Mouse (Mus musculus) heart, embryonic 11.5 days (tissue): ENCODE results near the gene Cecr2. TPM values are rescaled to one million over a fixed set of nuclear protein-coding genes. Genes with fewer than 3 reads are reported as not detected.

Experiments
- ATAC-seq: fragments of 200-750 bp; cut with Nextera tagmentation; replicated peaks from 2 replicates; pipeline ENCODE4 v1.8.0; 2017; ENCODE audit warnings: moderate library complexity; ENCODE audit not compliant: insufficient number of reproducible peaks, low FRiP score, low TSS enrichment
- H3K27ac ChIP-seq: fragments of 300-500 bp; sonication (generic); 2 replicates; pipeline ENCODE4 v1.5.1; 2014; ENCODE audit warnings: mild to moderate bottlenecking, low read depth, low read length
- H3K27me3 ChIP-seq: fragments of 300-500 bp; sonication (generic); 2 replicates; pipeline ENCODE4 v1.6.1; 2014; ENCODE audit warnings: mild to moderate bottlenecking, low read length, mixed read lengths; ENCODE audit not compliant: control insufficient read depth, insufficient read depth
- H3K36me3 ChIP-seq: fragments of 300-500 bp; sonication (generic); 2 replicates; pipeline ENCODE4 v1.6.1; 2014; ENCODE audit warnings: mild to moderate bottlenecking, low read length, moderate library complexity, mixed read lengths; ENCODE audit not compliant: control insufficient read depth, insufficient read depth
- H3K4me1 ChIP-seq: fragments of 300-500 bp; sonication (generic); 2 replicates; pipeline ENCODE4 v1.6.1; 2014; ENCODE audit warnings: low read length; ENCODE audit not compliant: control insufficient read depth, insufficient read depth
- H3K4me2 ChIP-seq: fragments of 300-500 bp; sonication (generic); 2 replicates; pipeline ENCODE4 v1.6.1; 2014; ENCODE audit warnings: mild to moderate bottlenecking, moderate library complexity
- H3K4me3 ChIP-seq: fragments of 300-500 bp; sonication (generic); 2 replicates; pipeline ENCODE4 v1.5.1; 2014; ENCODE audit warnings: low read depth, low read length
- H3K9ac ChIP-seq: fragments of 300-500 bp; sonication (generic); 2 replicates; pipeline ENCODE4 v1.6.1; 2014; ENCODE audit warnings: mild to moderate bottlenecking, low read depth, low read length, moderate library complexity
- H3K9me3 ChIP-seq: fragments of 300-500 bp; sonication (generic); replicated peaks from 2 replicates; pipeline ENCODE4 v1.6.1; 2016; ENCODE audit warnings: low read length; ENCODE audit not compliant: control insufficient read depth
- WGBS: fragments of 180-500 bp; shearing (Covaris S2); extraction: QIAGEN DNeasy Blood & Tissue Kit; methylation state at CpG from one replicate; pipeline ENCODE4 v1.1.7; 2014; ENCODE audit not compliant: insufficient replicate concordance; 5-methylcytosine and 5-hydroxymethylcytosine counted together
- polyA plus RNA-seq: library from polyadenylated mRNA; unstranded; fragments of >200 nt; fragmentation: Nextera tagmentation; extraction: Ambion mirVana; gene quantifications from 2 replicates; pipeline ENCODE4 v1.2.1, GENCODE M21; 2014

Gene Cecr2
- polyA plus RNA-seq, 1 experiment from 2014 or later = 4.2 TPM

GRCm38 (mm10) chr6:120725986-120726385, 59.8 kb downstream of the Cecr2 start:
- Histone ChIP-seq H3K4me2 (no peak overlapping the region), H3K9me3 (no peaks in the 10 kb centered on the region), H3K4me1 (no peaks in the 10 kb centered on the region), H3K9ac (no peak overlapping the region), H3K27me3 (no peaks in the 10 kb centered on the region), H3K36me3 (no peaks in the 10 kb centered on the region), H3K27ac (no peak overlapping the region), H3K4me3 (no peak overlapping the region)
- ATAC-seq = no peak
- WGBS = 54% methylated on average over 2 of the region's 2 CpGs

- WGBS = 90% methylated on average over 3 of the region's 3 CpGs
- Histone ChIP-seq H3K4me1 (no peaks in the 10 kb centered on the region), H3K27me3 (no peaks in the 10 kb centered on the region), H3K4me2 (no peak overlapping the region), H3K9me3 (no peaks in the 10 kb centered on the region), H3K9ac (no peak overlapping the region), H3K27ac (no peak overlapping the region), H3K36me3 (no peaks in the 10 kb centered on the region), H3K4me3 (no peak overlapping the region)
- ATAC-seq = no peak
Observed at GRCm38 (mm10) chr6:120736011-120736410, 69.8 kb downstream of the Cecr2 start.

GRCm38 (mm10) chr6:120736566-120736965, 70.4 kb downstream of the Cecr2 start:
- Histone ChIP-seq H3K36me3 (no peaks in the 10 kb centered on the region), H3K9me3 (no peaks in the 10 kb centered on the region), H3K9ac (no peak overlapping the region), H3K27me3 (no peaks in the 10 kb centered on the region), H3K4me2 (no peak overlapping the region), H3K4me1 (no peaks in the 10 kb centered on the region), H3K4me3 (no peak overlapping the region), H3K27ac (no peak overlapping the region)
- no peak for ATAC-seq
- WGBS = 68% methylated on average over 3 of the region's 3 CpGs

GRCm38 (mm10) chr6:120743130-120743529, 77.0 kb downstream of the Cecr2 start:
- Histone ChIP-seq H3K36me3 (no peaks in the 10 kb centered on the region), H3K27ac (no peak overlapping the region), H3K27me3 (no peaks in the 10 kb centered on the region), H3K4me1 (no peaks in the 10 kb centered on the region), H3K4me2 (no peak overlapping the region), H3K9me3 (no peaks in the 10 kb centered on the region), H3K4me3 (no peak overlapping the region), H3K9ac (no peak overlapping the region)
- WGBS = 80% methylated on average over 2 of the region's 2 CpGs
- no peak for ATAC-seq

GRCm38 (mm10) chr6:120744266-120744665, 78.1 kb downstream of the Cecr2 start:
- WGBS = 90% methylated on average over 7 of the region's 7 CpGs

GRCm38 (mm10) chr6:120746416-120746815, 80.2 kb downstream of the Cecr2 start:
- no peaks in the 10 kb centered on the region for H3K36me3 ChIP-seq
- no peaks in the 10 kb centered on the region for H3K4me1 ChIP-seq
- H3K4me3 ChIP-seq = no peak overlapping the region
- H3K27ac ChIP-seq = no peak overlapping the region
- ATAC-seq = no peak
- no peak overlapping the region for H3K4me2 ChIP-seq
- no peaks in the 10 kb centered on the region for H3K9me3 ChIP-seq
- H3K9ac ChIP-seq = no peak overlapping the region
- H3K27me3 ChIP-seq = no peaks in the 10 kb centered on the region
- 91% methylated on average over 2 of the region's 2 CpGs for WGBS

More at GRCm38 (mm10) chr6:120744266-120744665, 78.1 kb downstream of the Cecr2 start:
- no peak overlapping the region for H3K4me2 ChIP-seq
- H3K27me3 ChIP-seq = no peaks in the 10 kb centered on the region
- no peaks in the 10 kb centered on the region for H3K36me3 ChIP-seq
- no peaks in the 10 kb centered on the region for H3K9me3 ChIP-seq
- H3K4me3 ChIP-seq = no peak overlapping the region
- no peak for ATAC-seq
- no peak overlapping the region for H3K27ac ChIP-seq
- H3K4me1 ChIP-seq = no peaks in the 10 kb centered on the region
- no peak overlapping the region for H3K9ac ChIP-seq

- Histone ChIP-seq H3K4me3 (no peak overlapping the region), H3K4me1 (no peaks in the 10 kb centered on the region), H3K36me3 (peaks cover 2% of the 10 kb centered on the region; the same call in 1 of the 2 replicates), H3K27ac (no peak overlapping the region), H3K9ac (no peak overlapping the region), H3K27me3 (no peaks in the 10 kb centered on the region), H3K9me3 (no peaks in the 10 kb centered on the region), H3K4me2 (no peak overlapping the region)
- WGBS = 73% methylated on average over 2 of the region's 2 CpGs
- ATAC-seq = no peak
Observed at GRCm38 (mm10) chr6:120761151-120761550, 95.0 kb downstream of the Cecr2 start.

GRCm38 (mm10) chr6:120769972-120770371, 103.8 kb downstream of the Cecr2 start:
- H3K4me1 ChIP-seq = no peaks in the 10 kb centered on the region
- H3K27me3 ChIP-seq = no peaks in the 10 kb centered on the region
- 79% methylated on average over 1 of the region's 1 CpGs for WGBS
- H3K36me3 ChIP-seq = no peaks in the 10 kb centered on the region
- no peak overlapping the region for H3K9ac ChIP-seq
- no peak overlapping the region for H3K4me2 ChIP-seq
- no peak for ATAC-seq
- H3K4me3 ChIP-seq = no peak overlapping the region
- H3K27ac ChIP-seq = no peak overlapping the region
- no peaks in the 10 kb centered on the region for H3K9me3 ChIP-seq

GRCm38 (mm10) chr6:120771366-120771765, 105.2 kb downstream of the Cecr2 start:
- no peak for ATAC-seq
- no peaks in the 10 kb centered on the region for H3K9me3 ChIP-seq

More at GRCm38 (mm10) chr6:120771366-120771765, 105.2 kb downstream of the Cecr2 start:
- H3K9ac ChIP-seq = no peak overlapping the region
- WGBS = 68% methylated on average over 1 of the region's 1 CpGs
- no peaks in the 10 kb centered on the region for H3K27me3 ChIP-seq
- H3K4me3 ChIP-seq = no peak overlapping the region
- no peaks in the 10 kb centered on the region for H3K4me1 ChIP-seq
- H3K36me3 ChIP-seq = no peaks in the 10 kb centered on the region
- no peak overlapping the region for H3K27ac ChIP-seq
- H3K4me2 ChIP-seq = no peak overlapping the region
